Mouse (Mus musculus) liver, adult 2 months (tissue): ENCODE results near the gene Twist2.

Source experiments
- CTCF ChIP-seq: fragments of 200-500 bp; IDR thresholded peaks from 2 replicates; pipeline ENCODE4 v1.5.1; 2011; ENCODE audit warnings: low read depth, low read length, control low read depth
- POLR2A ChIP-seq: fragments of 200-500 bp; IDR thresholded peaks from 2 replicates; pipeline ENCODE4 v1.6.1; 2011; ENCODE audit warnings: low read length, control low read depth; ENCODE audit not compliant: insufficient read depth; ENCODE audit errors: extremely low read depth

- TF ChIP-seq POLR2A, result no peak
- TF ChIP-seq CTCF, result no peak
Observed at GRCm38 (mm10) chr1:91880899-91881298, 79.6 kb downstream of the Twist2 start.
